Mouse (Mus musculus) megakaryocyte, embryonic 14.5 days (primary cell): ENCODE results near the gene Rhbg. TPM values are rescaled to one million over a fixed set of nuclear protein-coding genes. Genes with fewer than 3 reads are reported as not detected.

Experiments used
- H3K27me3 ChIP-seq: replicated peaks from 2 replicates; pipeline ENCODE3; 2012; ENCODE audit warnings: inconsistent platforms
- H3K36me3 ChIP-seq: replicated peaks from 2 replicates; pipeline ENCODE3; 2012; ENCODE audit warnings: low read length, inconsistent platforms, mixed read lengths
- H3K4me1 ChIP-seq: 2 replicates; pipeline ENCODE4 v1.6.1; 2012; ENCODE audit warnings: inconsistent platforms
- H3K4me3 ChIP-seq: replicated peaks from 2 replicates; pipeline ENCODE3; 2012; ENCODE audit warnings: moderate library complexity, mild to moderate bottlenecking, inconsistent platforms
- H3K9me3 ChIP-seq: 2 replicates; pipeline ENCODE4 v1.6.1; 2012; ENCODE audit warnings: inconsistent platforms
- FLI1 ChIP-seq: IDR thresholded peaks from 2 replicates; pipeline ENCODE4 v1.6.1; 2012; ENCODE audit warnings: low read length, inconsistent platforms, mixed read lengths
- GATA1 ChIP-seq: IDR thresholded peaks from 3 replicates; pipeline ENCODE4 v1.6.1; 2012; ENCODE audit warnings: mixed read lengths, low read length, inconsistent platforms, borderline replicate concordance
- polyA plus RNA-seq: library from polyadenylated mRNA; stranded (reverse); fragments of >175 nt; gene quantifications from 2 replicates; pipeline ENCODE4 v1.2.3, GENCODE M21; 2012; ENCODE audit warnings: low replicate concordance; ENCODE audit not compliant: insufficient read depth

The Rhbg gene
- polyA plus RNA-seq, 1 experiment, result not detected

DNA sequence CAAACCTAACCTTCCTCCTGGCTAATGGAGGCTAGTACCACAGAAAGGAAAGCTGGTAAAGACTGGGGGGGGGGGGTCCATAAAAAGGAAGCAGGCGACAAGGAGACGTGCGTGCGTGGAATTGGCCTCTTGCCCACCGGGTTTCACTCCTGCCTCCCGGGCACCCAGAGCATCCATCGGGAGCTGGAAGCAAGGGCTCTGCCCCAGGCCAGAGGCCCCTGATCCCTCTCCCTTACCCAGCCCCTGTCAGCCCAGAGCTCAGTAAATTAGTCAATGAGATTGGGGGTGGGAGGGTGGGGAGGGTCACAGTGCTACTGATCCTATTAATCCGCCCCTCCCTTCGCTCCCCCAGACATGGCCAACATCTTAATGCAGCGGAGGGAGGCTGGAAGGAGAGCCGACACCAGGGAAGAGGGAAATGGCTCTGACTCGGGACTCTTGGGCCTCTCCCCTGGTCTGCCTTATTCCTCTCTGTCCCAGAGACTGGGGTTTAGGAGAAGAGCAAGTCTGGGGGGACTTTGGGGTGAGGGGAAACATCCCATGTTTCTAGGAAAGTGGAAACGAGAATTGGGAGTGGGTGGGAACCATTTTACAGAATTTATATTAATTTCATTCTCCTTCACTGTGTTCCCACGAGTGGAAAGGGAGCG, 46.9 kb downstream of the Rhbg start:
- TF ChIP-seq FLI1, result no peak
- no peak for TF ChIP-seq GATA1
- Histone ChIP-seq H3K27me3 (peaks cover 100% of the 10 kb centered on the region), H3K36me3 (no peaks in the 10 kb centered on the region), H3K9me3 (no peaks in the 10 kb centered on the region), H3K4me1 (peaks cover 10% of the 10 kb centered on the region; the same call in 1 of the 2 replicates), H3K4me3 (no peak overlapping the region)

DNA sequence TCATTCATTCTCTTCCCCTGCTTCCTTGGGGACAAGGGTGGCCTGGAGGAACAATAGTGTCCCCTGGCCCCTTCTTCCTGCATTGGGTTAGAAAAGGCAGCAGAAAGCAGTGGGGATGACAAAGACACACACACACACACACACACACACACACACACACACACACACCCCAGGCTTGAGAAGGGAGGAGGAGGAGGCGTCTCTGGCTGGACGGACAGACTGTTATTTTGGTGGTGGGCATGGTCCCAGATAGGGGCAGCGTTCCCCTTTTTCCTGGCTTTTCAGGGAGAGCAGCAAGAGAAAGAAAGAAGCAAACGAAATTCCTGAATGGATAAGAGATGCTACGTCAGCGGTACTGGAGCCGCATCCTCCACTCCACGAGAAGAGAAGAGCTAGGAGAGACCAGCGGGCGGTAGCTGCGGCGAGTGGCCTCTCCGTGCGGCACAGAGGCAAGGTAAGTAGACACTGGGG, 47.6 kb downstream of the Rhbg start:
- TF ChIP-seq GATA1 (no peak), FLI1 (no peak)
- peaks cover 100% of the 10 kb centered on the region for H3K27me3 ChIP-seq
- H3K4me3 ChIP-seq, result no peak overlapping the region
- peaks cover 10% of the 10 kb centered on the region; the same call in 1 of the 2 replicates for H3K4me1 ChIP-seq
- no peaks in the 10 kb centered on the region for H3K9me3 ChIP-seq
- H3K36me3 ChIP-seq, result no peaks in the 10 kb centered on the region

DNA sequence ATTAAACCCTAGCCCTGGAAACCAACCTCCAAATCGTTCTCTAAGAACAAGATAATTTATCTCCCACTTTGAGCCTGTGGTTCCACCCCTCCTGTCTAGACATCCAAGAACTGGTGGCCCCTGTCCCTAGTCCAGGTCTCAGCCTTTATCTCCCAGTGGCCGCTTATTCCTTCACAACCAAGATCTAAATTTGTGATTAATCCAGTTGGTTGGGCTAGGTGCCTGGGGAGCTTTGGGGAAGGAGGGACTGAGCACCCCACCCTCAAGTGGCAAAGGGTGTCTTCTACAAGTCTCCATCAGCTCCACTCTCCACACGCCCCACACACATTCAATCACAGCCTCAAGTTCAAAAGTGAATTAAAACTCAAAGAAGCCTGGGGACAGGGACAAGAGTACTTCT, 48.0 kb downstream of the Rhbg start:
- peaks cover 10% of the 10 kb centered on the region; the same call in 1 of the 2 replicates for H3K4me1 ChIP-seq
- H3K27me3 ChIP-seq, result peaks cover 100% of the 10 kb centered on the region
- H3K36me3 ChIP-seq, result no peaks in the 10 kb centered on the region
- H3K4me3 ChIP-seq, result no peak overlapping the region
- no peaks in the 10 kb centered on the region for H3K9me3 ChIP-seq
- TF ChIP-seq FLI1 (no peak), GATA1 (no peak)

DNA sequence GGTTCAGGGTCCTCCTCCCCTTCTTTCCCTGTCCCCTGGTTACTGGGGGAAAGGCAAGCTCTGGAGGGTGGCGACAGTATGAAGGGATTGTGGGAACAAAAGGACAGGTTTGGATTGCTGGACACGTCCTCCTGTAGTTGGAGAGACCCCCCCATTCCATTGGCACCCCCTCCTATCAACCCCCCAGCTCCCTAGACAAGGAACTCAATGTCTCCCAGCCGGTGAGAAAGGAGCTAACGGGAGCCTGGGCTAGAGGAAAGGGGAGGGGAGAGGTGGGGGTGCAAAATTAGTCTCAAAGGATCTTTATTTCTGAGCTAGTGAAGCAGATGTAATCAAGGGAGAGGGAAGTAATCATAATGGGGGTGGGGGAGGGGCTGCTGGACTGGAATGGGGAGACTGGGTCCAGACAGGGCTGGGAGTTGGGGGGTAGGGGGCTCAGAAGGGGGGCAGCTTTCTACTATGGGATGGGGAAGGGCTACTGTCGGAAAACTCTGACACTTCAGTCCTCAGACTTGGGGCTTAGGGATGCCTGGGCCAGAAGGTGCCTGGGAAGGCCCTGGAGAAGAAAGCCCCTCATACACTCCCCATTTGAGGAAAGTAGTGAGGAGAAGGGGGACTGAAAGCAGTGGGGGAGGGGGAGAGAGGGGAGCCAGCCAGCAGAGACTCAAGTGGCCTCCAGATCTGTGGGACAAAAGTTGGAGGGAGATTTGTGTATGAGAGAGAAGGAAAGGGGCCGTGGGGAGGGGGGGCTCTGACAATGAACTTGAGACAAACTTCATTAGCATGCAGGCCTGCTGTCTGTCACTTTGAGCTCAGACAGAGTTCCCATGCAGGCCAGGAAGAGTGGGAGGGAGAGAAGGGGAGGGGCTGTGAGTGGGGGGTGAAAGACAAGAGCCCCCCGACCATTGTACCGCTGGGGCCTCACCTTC, 48.7 kb downstream of the Rhbg start:
- TF ChIP-seq FLI1 (no peak), GATA1 (no peak)
- Histone ChIP-seq H3K9me3 (no peaks in the 10 kb centered on the region), H3K4me3 (no peak overlapping the region), H3K36me3 (no peaks in the 10 kb centered on the region), H3K27me3 (peaks cover 100% of the 10 kb centered on the region), H3K4me1 (peaks cover 13% of the 10 kb centered on the region)

DNA sequence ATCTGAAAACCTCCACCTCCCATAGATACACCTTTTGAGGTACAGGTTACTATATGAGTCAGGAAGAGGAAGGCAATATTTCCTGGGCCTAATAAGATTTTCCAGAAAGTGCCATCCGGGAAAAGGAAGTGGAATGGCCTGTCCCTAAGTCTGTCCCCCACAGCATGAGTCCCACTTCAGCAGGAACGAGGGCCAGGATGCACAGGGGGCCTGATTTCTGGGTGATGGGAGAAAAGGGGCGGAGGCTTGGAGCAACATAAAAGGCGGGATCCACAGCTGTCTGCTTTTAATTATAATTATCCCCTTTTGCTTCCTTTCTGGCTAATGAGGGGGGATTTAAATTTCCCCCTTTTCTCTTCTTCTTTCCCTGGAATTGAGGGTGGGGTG, 49.3 kb downstream of the Rhbg start:
- no peaks in the 10 kb centered on the region for H3K9me3 ChIP-seq
- TF ChIP-seq GATA1 (no peak), FLI1 (no peak)

DNA sequence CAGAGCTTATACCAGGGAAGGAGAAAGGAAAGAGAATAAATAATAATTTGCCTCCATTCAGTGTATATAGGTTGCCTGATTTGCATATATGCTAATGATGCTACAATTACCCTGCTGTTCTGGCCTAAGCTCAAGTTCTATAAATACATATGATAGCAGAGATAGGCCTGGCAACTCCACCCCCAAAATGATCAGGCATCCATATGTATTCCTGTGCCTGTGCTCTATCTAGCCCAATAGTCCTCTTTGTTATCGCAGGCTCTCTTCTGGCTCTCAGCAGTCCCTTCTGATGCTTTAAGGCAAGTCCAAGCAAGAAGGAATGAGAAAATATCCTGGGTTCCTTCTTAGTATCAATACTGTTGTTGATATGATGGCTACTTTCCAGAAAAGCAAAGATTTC, 49.8 kb downstream of the Rhbg start:
- TF ChIP-seq FLI1 (no peak), GATA1 (no peak)
- peaks cover 16% of the 10 kb centered on the region for H3K4me1 ChIP-seq
- H3K36me3 ChIP-seq, result no peaks in the 10 kb centered on the region
- no peaks in the 10 kb centered on the region for H3K9me3 ChIP-seq
- no peak overlapping the region for H3K4me3 ChIP-seq
- H3K27me3 ChIP-seq, result peaks cover 99% of the 10 kb centered on the region

More for the DNA sequence above, 49.3 kb downstream of the Rhbg start:
- H3K4me3 ChIP-seq, result no peak overlapping the region
- no peaks in the 10 kb centered on the region for H3K36me3 ChIP-seq
- peaks cover 100% of the 10 kb centered on the region for H3K27me3 ChIP-seq
- peaks cover 18% of the 10 kb centered on the region for H3K4me1 ChIP-seq

DNA sequence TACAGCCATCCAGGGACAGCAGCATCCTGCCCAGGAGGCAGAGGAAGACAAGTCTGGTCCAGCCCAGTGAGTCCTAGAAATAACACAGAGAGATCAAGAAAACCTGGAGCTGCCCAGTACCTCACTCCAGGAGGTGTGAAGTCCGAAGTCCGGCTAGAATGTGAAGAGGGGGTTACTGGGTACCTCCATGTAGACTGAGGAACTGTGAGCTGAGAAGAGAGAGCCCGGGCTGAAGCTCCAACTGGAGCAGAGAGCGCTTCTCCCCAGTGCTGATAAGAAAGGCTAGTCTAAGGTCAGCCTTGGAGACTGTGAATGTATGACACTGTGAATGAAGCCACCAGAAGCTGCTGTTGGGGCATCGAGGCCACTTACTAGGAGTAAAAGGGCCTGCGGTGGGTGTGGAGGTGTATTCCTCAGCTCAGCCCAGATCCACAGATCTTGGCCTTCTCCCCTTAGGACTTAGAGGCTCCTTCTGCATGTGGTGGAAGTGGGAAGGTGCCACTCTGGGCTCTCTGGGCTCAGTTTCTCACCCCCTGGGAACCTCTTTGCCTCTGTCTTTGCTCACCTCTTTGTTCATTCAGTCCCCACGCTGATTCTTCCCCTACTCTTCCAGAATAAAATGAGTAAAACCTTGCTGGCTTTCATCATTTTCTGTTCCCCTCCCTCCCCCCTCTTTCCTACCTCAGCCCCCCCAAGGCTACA, 50.4 kb downstream of the Rhbg start:
- H3K27me3 ChIP-seq, result peaks cover 99% of the 10 kb centered on the region
- TF ChIP-seq FLI1 (no peak), GATA1 (no peak)
- no peaks in the 10 kb centered on the region for H3K36me3 ChIP-seq
- no peak overlapping the region for H3K4me3 ChIP-seq
- H3K4me1 ChIP-seq, result peaks cover 11% of the 10 kb centered on the region
- H3K9me3 ChIP-seq, result no peaks in the 10 kb centered on the region

DNA sequence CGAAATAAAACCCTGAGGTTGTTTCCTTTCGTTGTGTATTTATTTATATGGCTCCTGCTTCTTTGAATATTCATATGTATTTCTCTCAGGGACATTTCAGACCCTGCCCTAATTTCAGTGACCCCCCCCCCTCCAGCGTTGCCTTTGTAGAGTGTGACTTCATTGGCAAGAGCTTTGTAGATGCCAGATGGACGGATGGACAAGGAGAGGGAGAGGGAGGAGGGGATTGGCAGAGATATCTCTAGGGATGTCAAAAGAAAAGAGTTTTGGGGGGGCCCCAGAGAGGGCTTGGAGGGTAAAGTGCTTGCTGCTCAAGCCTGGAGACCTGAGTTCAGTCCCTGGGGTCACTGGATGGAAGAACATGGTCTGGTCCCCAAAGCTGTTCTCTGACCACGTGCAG, 51.1 kb downstream of the Rhbg start:
- no peaks in the 10 kb centered on the region for H3K36me3 ChIP-seq
- peaks cover 11% of the 10 kb centered on the region for H3K4me1 ChIP-seq
- TF ChIP-seq GATA1 (no peak), FLI1 (no peak)
- no peak overlapping the region for H3K4me3 ChIP-seq
- H3K27me3 ChIP-seq, result peaks cover 99% of the 10 kb centered on the region
- no peaks in the 10 kb centered on the region for H3K9me3 ChIP-seq

DNA sequence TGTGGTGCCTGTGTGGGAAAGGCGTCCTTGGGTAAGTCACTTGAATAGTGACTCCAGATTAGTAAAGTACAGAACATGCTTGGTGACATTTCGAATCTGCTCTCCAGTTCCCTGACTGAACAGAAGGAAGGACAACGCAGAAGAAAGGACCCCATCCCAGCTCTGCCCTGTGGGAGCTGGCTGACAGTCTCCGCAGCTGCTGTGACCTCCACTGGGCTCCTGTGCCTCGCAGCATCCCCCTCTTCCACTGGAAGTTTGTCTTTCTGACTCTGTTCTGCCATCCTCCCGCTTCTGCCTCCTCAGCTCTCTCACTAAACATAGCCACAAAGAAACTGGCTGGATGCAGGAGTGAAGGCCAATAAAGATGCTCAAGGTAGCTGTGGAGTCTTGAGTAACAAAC, 51.5 kb downstream of the Rhbg start:
- peaks cover 11% of the 10 kb centered on the region for H3K4me1 ChIP-seq
- H3K36me3 ChIP-seq, result no peaks in the 10 kb centered on the region
- no peak for TF ChIP-seq GATA1
- no peak for TF ChIP-seq FLI1
- H3K27me3 ChIP-seq, result peaks cover 99% of the 10 kb centered on the region
- H3K9me3 ChIP-seq, result no peaks in the 10 kb centered on the region
- H3K4me3 ChIP-seq, result no peak overlapping the region
